ENCODE assay signal across 8 mouse cellular contexts in genomic region chr9:57520375-57521055, GRCm38 (mm10). TPM values are rescaled to one million over a fixed set of nuclear protein-coding genes. Genes with fewer than 3 reads are reported as not detected.
DNase-seq lines count a peak whose midpoint lies in the region; ATAC-seq lines count a peak whose summit lies in the region.

No protein-coding gene starts in this region.

- peak overlapping the region; percentile 68 for H3K4me2 ChIP-seq in lung, embryonic 15.5 days
- peak overlapping the region; percentile 86 for H3K4me2 ChIP-seq in neural tube, embryonic 14.5 days (ENCODE audit: low read depth, low read length)

- peak; percentile 41; the same call in 1 of the 2 replicates for ATAC-seq in lung, embryonic 15.5 days (ENCODE audit: borderline replicate concordance, extremely low read depth, low FRiP score, low TSS enrichment)
- peak; percentile 36; the same call in 1 of the 2 replicates for ATAC-seq in neural tube, embryonic 14.5 days (ENCODE audit: low read depth)

- WGBS in lung, embryonic 15.5 days, result 22% methylated on average over 16 of the region's 16 CpGs
- WGBS in embryonic facial prominence, embryonic 10.5 days, result 25% methylated on average over 16 of the region's 16 CpGs
- 28% methylated on average over 16 of the region's 16 CpGs for WGBS in neural tube, embryonic 14.5 days

- H3K27me3 ChIP-seq in lung, embryonic 15.5 days, result no peaks in the 10 kb centered on the region
- no peaks in the 10 kb centered on the region for H3K27me3 ChIP-seq in embryonic facial prominence, embryonic 10.5 days (replicated peaks; ENCODE audit: low read depth, poor library complexity, severe bottlenecking)
- no peaks in the 10 kb centered on the region for H3K27me3 ChIP-seq in neural tube, embryonic 14.5 days (ENCODE audit: control insufficient read depth, insufficient read depth, low read length)

- peak overlapping the region; percentile 99 for H3K9ac ChIP-seq in lung, embryonic 15.5 days
- peak overlapping the region; percentile 99 for H3K9ac ChIP-seq in neural tube, embryonic 14.5 days (replicated peaks; ENCODE audit: low read depth, low read length)

- H3K9me3 ChIP-seq in lung, embryonic 15.5 days, result no peaks in the 10 kb centered on the region
- no peaks in the 10 kb centered on the region for H3K9me3 ChIP-seq in embryonic facial prominence, embryonic 10.5 days
- no peaks in the 10 kb centered on the region for H3K9me3 ChIP-seq in neural tube, embryonic 14.5 days (ENCODE audit: control insufficient read depth, low read length)

- no peaks in the 10 kb centered on the region for H3K36me3 ChIP-seq in lung, embryonic 15.5 days
- H3K36me3 ChIP-seq in embryonic facial prominence, embryonic 10.5 days (replicated peaks), result no peaks in the 10 kb centered on the region
- H3K36me3 ChIP-seq in neural tube, embryonic 14.5 days (ENCODE audit: control insufficient read depth, insufficient read depth, low read length), result no peaks in the 10 kb centered on the region

- no peak for DNase-seq in lung, postnatal 14 days
- no peak for DNase-seq in embryonic facial prominence, embryonic 10.5 days (ENCODE audit: low spot score)
- peak; percentile 23 to 58 for DNase-seq in kidney, adult 8-10 months
- no peak for DNase-seq in frontal cortex, postnatal 36 days (ENCODE audit: low spot score in 2 of 2)
- DNase-seq in cerebellum, adult 9-11 months, result no peak
- no peak for DNase-seq in urinary bladder, postnatal 14 days (ENCODE audit: low spot score)

- H3K27ac ChIP-seq in lung, embryonic 15.5 days, result peak overlapping the region; percentile 61; the same call in 1 of the 2 replicates
- H3K27ac ChIP-seq in embryonic facial prominence, embryonic 10.5 days (replicated peaks), result peak overlapping the region; percentile 96
- peak overlapping the region; percentile 95 for H3K27ac ChIP-seq in neural tube, embryonic 14.5 days (ENCODE audit: low read depth, low read length)

- H3K4me3 ChIP-seq in lung, embryonic 15.5 days, result peak overlapping the region; percentile 99
- H3K4me3 ChIP-seq in embryonic facial prominence, embryonic 10.5 days, result peak overlapping the region; percentile 100
- peak overlapping the region; percentile 92 for H3K4me3 ChIP-seq in neural tube, embryonic 14.5 days (ENCODE audit: low read depth, low read length)

- peaks cover 17% of the 10 kb centered on the region for H3K4me1 ChIP-seq in lung, embryonic 15.5 days
- H3K4me1 ChIP-seq in embryonic facial prominence, embryonic 10.5 days, result peaks cover 17% of the 10 kb centered on the region
- peaks cover 19% of the 10 kb centered on the region for H3K4me1 ChIP-seq in neural tube, embryonic 14.5 days (ENCODE audit: control insufficient read depth, insufficient read depth, low read length)

RNA-seq across cellular contexts. Expression of gene Cox5a, which starts 0.6 kb away (rescaled TPM):
- polyA plus RNA-seq in lung, embryonic 15.5 days (2015; fragmentation: Nextera tagmentation; extraction: Ambion mirVana), result 516 and 522 TPM in 2 replicates
- 664 and 702 TPM in 2 replicates for polyA plus RNA-seq in embryonic facial prominence, embryonic 10.5 days (2016; fragmentation: Nextera tagmentation; extraction: Ambion mirVana)
- polyA plus RNA-seq in neural tube, embryonic 14.5 days (2014; fragmentation: Nextera tagmentation; extraction: Ambion mirVana), result 936 and 1,022 TPM in 2 replicates

RNA-seq across cellular contexts. Expression of gene Rpp25, which starts 16.7 kb away (rescaled TPM):
- polyA plus RNA-seq in lung, embryonic 15.5 days (2015; fragmentation: Nextera tagmentation; extraction: Ambion mirVana), result 2.2 and 2.9 TPM in 2 replicates
- polyA plus RNA-seq in embryonic facial prominence, embryonic 10.5 days (2016; fragmentation: Nextera tagmentation; extraction: Ambion mirVana), result 1.6 and 1.7 TPM in 2 replicates
- 21.5 and 25.8 TPM in 2 replicates for polyA plus RNA-seq in neural tube, embryonic 14.5 days (2014; fragmentation: Nextera tagmentation; extraction: Ambion mirVana)

RNA-seq across cellular contexts. Expression of gene Fam219b, which starts 16.8 kb away (rescaled TPM):
- polyA plus RNA-seq in lung, embryonic 15.5 days (2015; fragmentation: Nextera tagmentation; extraction: Ambion mirVana), result 23.1 and 23.2 TPM in 2 replicates
- 17.1 and 17.7 TPM in 2 replicates for polyA plus RNA-seq in embryonic facial prominence, embryonic 10.5 days (2016; fragmentation: Nextera tagmentation; extraction: Ambion mirVana)
- 23.7 and 24.0 TPM in 2 replicates for polyA plus RNA-seq in neural tube, embryonic 14.5 days (2014; fragmentation: Nextera tagmentation; extraction: Ambion mirVana)

RNA-seq across cellular contexts. Expression of gene Mpi, which starts 32.0 kb away (rescaled TPM):
- 39.8 and 46.3 TPM in 2 replicates for polyA plus RNA-seq in lung, embryonic 15.5 days (2015; fragmentation: Nextera tagmentation; extraction: Ambion mirVana)
- 58.7 and 61.7 TPM in 2 replicates for polyA plus RNA-seq in embryonic facial prominence, embryonic 10.5 days (2016; fragmentation: Nextera tagmentation; extraction: Ambion mirVana)
- 60.7 and 62.1 TPM in 2 replicates for polyA plus RNA-seq in neural tube, embryonic 14.5 days (2014; fragmentation: Nextera tagmentation; extraction: Ambion mirVana)

RNA-seq across cellular contexts. Expression of gene Scamp2, which starts 40.2 kb away (rescaled TPM):
- 60.9 and 61.2 TPM in 2 replicates for polyA plus RNA-seq in lung, embryonic 15.5 days (2015; fragmentation: Nextera tagmentation; extraction: Ambion mirVana)
- 44.1 and 45.3 TPM in 2 replicates for polyA plus RNA-seq in embryonic facial prominence, embryonic 10.5 days (2016; fragmentation: Nextera tagmentation; extraction: Ambion mirVana)
- 46.1 and 48.9 TPM in 2 replicates for polyA plus RNA-seq in neural tube, embryonic 14.5 days (2014; fragmentation: Nextera tagmentation; extraction: Ambion mirVana)

Comparison
In these comparisons a context has a peak if more than half of its experiments do, and no peak if none do; other contexts are left out.
1. DNase-seq: peak in kidney, adult 8-10 months (2 of 2); none in lung, postnatal 14 days (single experiment), embryonic facial prominence, embryonic 10.5 days (single experiment), frontal cortex, postnatal 36 days (0 of 2), cerebellum, adult 9-11 months (single experiment) and urinary bladder, postnatal 14 days (single experiment).
2. Peak in every context shown above with its lines, with median percentiles within 50 percentile points of each other: H3K27ac ChIP-seq and H3K4me3 ChIP-seq.